Mouse (Mus musculus) kidney, adult 2 months (tissue): ENCODE results near the gene Pram1.

ENCODE experiments used
- CTCF ChIP-seq: fragments of 200-500 bp; conservative IDR thresholded peaks from 2 replicates; pipeline ENCODE4 v1.5.1; 2011; ENCODE audit warnings: low read depth, mild to moderate bottlenecking, control low read depth, low read length, moderate library complexity, mixed read lengths; ENCODE audit not compliant: insufficient read depth, insufficient read length
- POLR2A ChIP-seq: fragments of 200-500 bp; IDR thresholded peaks from one replicate; pipeline ENCODE4 v1.6.1; 2011; ENCODE audit warnings: low read depth, low read length, control low read depth

GRCm38 (mm10) chr17:33600831-33601230, 37.0 kb upstream of the Pram1 start:
- no peak for TF ChIP-seq CTCF
- TF ChIP-seq POLR2A, result no peak
